Mouse (Mus musculus) induced T-regulatory cell, adult 2 months (primary cell): ENCODE measurements at regions not wholly inside any gene's neighbourhood (a gene's known extent, or its start where the extent isn't known, plus 50 kb on each side); places are given as distances from the start of the nearest gene placed in this dataset.
A peak's percentile ranks its signal among the peaks of the same experiment; 100 is the strongest.
"Not testable (repeated sequence)": the region's sequence is repeated elsewhere in the genome, so short reads cannot be mapped to it uniquely, and the experiment has no call there.

ENCODE experiments used
- DNase-seq: peaks from one replicate; pipeline ENCODE4 v3.0.0-alpha.2; 2012; ENCODE audit warnings: low read depth

GRCm38 (mm10) chr15:5625367-5625766 is 381.4 kb upstream of the Ptger4 start:
- peak; percentile 17 for DNase-seq

- DNase-seq, result no peak
These were observed 402.7 kb upstream of the Ptger4 start for GRCm38 (mm10) chr15:5646673-5647072.

GRCm38 (mm10) chr15:5658796-5659195 is 414.8 kb upstream of the Ptger4 start:
- no peak for DNase-seq

- no peak for DNase-seq
These were observed 416.8 kb upstream of the Ptger4 start for GRCm38 (mm10) chr15:5660819-5661218.

GRCm38 (mm10) chr15:5671781-5672180 is 427.8 kb upstream of the Ptger4 start:
- DNase-seq, result peak; percentile 51

- DNase-seq, result no peak
These were observed 432.7 kb upstream of the Ptger4 start for GRCm38 (mm10) chr15:5676704-5677103.

- peak; percentile 52 for DNase-seq
These were observed 449.8 kb upstream of the Ptger4 start for GRCm38 (mm10) chr15:5693810-5694209.

GRCm38 (mm10) chr15:5695015-5695414 is 451.0 kb upstream of the Ptger4 start:
- peak; percentile 81 for DNase-seq

- DNase-seq, result no peak
These were observed 464.5 kb upstream of the Ptger4 start for GRCm38 (mm10) chr15:5708454-5708853.

GRCm38 (mm10) chr15:5740658-5741057 is 496.7 kb upstream of the Ptger4 start:
- peak; percentile 59 for DNase-seq

- no peak for DNase-seq
These were observed 499.9 kb upstream of the Ptger4 start for GRCm38 (mm10) chr15:5743893-5744292.

GRCm38 (mm10) chr15:5758690-5759089 is 514.7 kb upstream of the Ptger4 start:
- DNase-seq, result peak; percentile 65

- DNase-seq, result peak; percentile 72
These were observed 518.2 kb upstream of the Ptger4 start for GRCm38 (mm10) chr15:5762216-5762615.

- peak; percentile 60 for DNase-seq
These were observed 522.5 kb upstream of the Dab2 start for GRCm38 (mm10) chr15:5777074-5777473.

- DNase-seq, result no peak
These were observed 499.7 kb upstream of the Dab2 start for GRCm38 (mm10) chr15:5799917-5800316.

GRCm38 (mm10) chr15:5811154-5811732 is 488.3 kb upstream of the Dab2 start:
- DNase-seq, result no peak

GRCm38 (mm10) chr15:5811958-5812357 is 487.6 kb upstream of the Dab2 start:
- no peak for DNase-seq

GRCm38 (mm10) chr15:5817901-5818576 is 481.5 kb upstream of the Dab2 start:
- no peak for DNase-seq

GRCm38 (mm10) chr15:5839963-5840362 is 459.6 kb upstream of the Dab2 start:
- DNase-seq, result peak; percentile 45

- DNase-seq, result not testable (repeated sequence)
These were observed 458.0 kb upstream of the Dab2 start for GRCm38 (mm10) chr15:5841369-5842149.

- peak; percentile 52 for DNase-seq
These were observed 453.0 kb upstream of the Dab2 start for GRCm38 (mm10) chr15:5846571-5846970.

GRCm38 (mm10) chr15:5847413-5848100 is 452.0 kb upstream of the Dab2 start:
- DNase-seq, result no peak
